In genomic region chr16:11254723-11255164, GRCm38 (mm10) we compare ENCODE assay signal across 8 mouse cellular contexts. TPM values are rescaled to one million over a fixed set of nuclear protein-coding genes. Genes with fewer than 3 reads are reported as not detected.
A peak's percentile ranks its signal among the peaks of the same experiment; 100 is the strongest.
DNase-seq lines count a peak whose midpoint lies in the region; ATAC-seq and TF ChIP-seq lines count a peak whose summit lies in the region.

No protein-coding gene starts in this region.

- no peak for DNase-seq in heart, postnatal 10 days
- peak; percentile 4 for DNase-seq in G1E (ENCODE audit: low spot score)
- no peak for DNase-seq in forebrain, postnatal 0 days
- DNase-seq in midbrain, embryonic 10.5 days (ENCODE audit: low spot score) = no peak
- no peak for DNase-seq in thymus, postnatal 4 days
- DNase-seq in kidney, postnatal 25 days = no peak
- no peak for DNase-seq in layer of hippocampus, postnatal 25 days (ENCODE audit: extremely low spot score in 1 of 2, low spot score in 1 of 2)

- peak overlapping the region; percentile 70 for H3K9ac ChIP-seq in heart, embryonic 14.5 days (ENCODE audit: low read length)
- H3K9ac ChIP-seq in forebrain, postnatal 0 days = peak overlapping the region; percentile 67

- H3K9me3 ChIP-seq in heart, embryonic 14.5 days (ENCODE audit: control insufficient read depth, low read length) = no peaks in the 10 kb centered on the region
- no peaks in the 10 kb centered on the region for H3K9me3 ChIP-seq in G1E (replicated peaks)
- H3K9me3 ChIP-seq in forebrain, postnatal 0 days (ENCODE audit: low read length) = no peaks in the 10 kb centered on the region
- no peaks in the 10 kb centered on the region for H3K9me3 ChIP-seq in midbrain, embryonic 10.5 days (replicated peaks)

- no peaks in the 10 kb centered on the region for H3K27me3 ChIP-seq in heart, embryonic 14.5 days (ENCODE audit: control insufficient read depth, insufficient read depth, low read length)
- no peaks in the 10 kb centered on the region; the same call in 1 of the 2 replicates for H3K27me3 ChIP-seq in G1E (ENCODE audit: insufficient read depth, low read length)
- no peaks in the 10 kb centered on the region for H3K27me3 ChIP-seq in forebrain, postnatal 0 days (ENCODE audit: insufficient read depth, low read length)
- no peaks in the 10 kb centered on the region for H3K27me3 ChIP-seq in midbrain, embryonic 10.5 days (ENCODE audit: low read depth, poor library complexity, severe bottlenecking)

- whole genome bisulfite sequencing in heart, embryonic 14.5 days = 21% methylated on average over 10 of the region's 10 CpGs
- WGBS in forebrain, postnatal 0 days = 15% methylated on average over 10 of the region's 10 CpGs
- 28% methylated on average over 10 of the region's 10 CpGs for WGBS in midbrain, embryonic 10.5 days

- ATAC-seq in heart, embryonic 14.5 days (ENCODE audit: insufficient number of reproducible peaks, insufficient read depth, low FRiP score, low read depth) = no peak
- no peak for ATAC-seq in G1E (ENCODE audit: extremely low read depth, insufficient number of reproducible peaks, low FRiP score, poor library complexity, severe bottlenecking)
- ATAC-seq in forebrain, postnatal 0 days = no peak

- H3K27ac ChIP-seq in heart, embryonic 14.5 days (replicated peaks in 1 of 2; ENCODE audit: control insufficient read depth in 1 of 2, insufficient read depth in 1 of 2, low read depth in 2 of 2, low read length in 2 of 2) = peak overlapping the region; percentile 77 to 88
- H3K27ac ChIP-seq in forebrain, postnatal 0 days (ENCODE audit: low read depth, low read length) = peak overlapping the region; percentile 94
- peak overlapping the region; percentile 98 for H3K27ac ChIP-seq in midbrain, embryonic 10.5 days (replicated peaks)

- H3K36me3 ChIP-seq in heart, embryonic 14.5 days (ENCODE audit: control insufficient read depth, insufficient read depth, low read length) = no peaks in the 10 kb centered on the region
- peaks cover 16% of the 10 kb centered on the region for H3K36me3 ChIP-seq in G1E (replicated peaks)
- H3K36me3 ChIP-seq in forebrain, postnatal 0 days (ENCODE audit: insufficient read depth) = no peaks in the 10 kb centered on the region
- peaks cover 2% of the 10 kb centered on the region; the same call in 1 of the 2 replicates for H3K36me3 ChIP-seq in midbrain, embryonic 10.5 days

- peak overlapping the region; percentile 54 to 86 for H3K4me3 ChIP-seq in heart, embryonic 14.5 days (ENCODE audit: control insufficient read depth in 1 of 2, insufficient read depth in 1 of 2, low read depth in 1 of 2, low read length in 2 of 2)
- peak overlapping the region; percentile 97 for H3K4me3 ChIP-seq in G1E (ENCODE audit: low read depth, low read length)
- H3K4me3 ChIP-seq in forebrain, postnatal 0 days (ENCODE audit: low read depth, low read length) = peak overlapping the region; percentile 92
- H3K4me3 ChIP-seq in midbrain, embryonic 10.5 days = peak overlapping the region; percentile 100

- H3K4me1 ChIP-seq in heart, embryonic 14.5 days (ENCODE audit: control insufficient read depth in 2 of 2, insufficient read depth in 2 of 2, low read length in 2 of 2) = peaks cover 2 to 15% of the 10 kb centered on the region in 2 experiments
- H3K4me1 ChIP-seq in G1E (ENCODE audit: insufficient read depth, low read depth, low read length) = peaks cover 12% of the 10 kb centered on the region
- H3K4me1 ChIP-seq in forebrain, postnatal 0 days (ENCODE audit: insufficient read depth) = peaks cover 12% of the 10 kb centered on the region; the same call in 1 of the 2 replicates
- H3K4me1 ChIP-seq in midbrain, embryonic 10.5 days = peaks cover 27% of the 10 kb centered on the region

- intact Hi-C loops in heart, postnatal 10 days (cut with DNase I) = loop anchor here (2.0 to 5.0 kb wide), 2 partner anchors 68 to 163 kb away; partner anchors contain the start of gene Snx29

- TF ChIP-seq CTCF in G1E (IDR thresholded peaks at IDR 0.05; ENCODE audit: low read depth, low read length) = no peak
- no peak for TF ChIP-seq CTCF in forebrain, postnatal 0 days (IDR thresholded peaks at IDR 0.05; ENCODE audit: low read depth)

- peak overlapping the region; percentile 62 for H3K4me2 ChIP-seq in heart, embryonic 14.5 days (ENCODE audit: low read length)
- H3K4me2 ChIP-seq in forebrain, postnatal 0 days (ENCODE audit: low read depth) = peak overlapping the region; percentile 49

RNA-seq across cellular contexts. Expression of gene Gspt1, which starts 0.6 kb away (rescaled TPM):
- 56.6 and 58.1 TPM in 2 replicates for polyA plus RNA-seq in heart, embryonic 14.5 days (2014; fragmentation: Nextera tagmentation; extraction: Ambion mirVana)
- total RNA-seq in heart, postnatal 10 days (2021) = 10 to 100 TPM; 75.1 to 83.5 TPM
- total RNA-seq in G1E (2014; fragmentation: Nextera tagmentation) (562 and 636 TPM in 2 replicates), G1E (2017) (115 and 135 TPM in 2 replicates)
- 196 and 274 TPM in 2 replicates for polyA plus RNA-seq in G1E (2012)
- 70.2 and 74.7 TPM in 2 replicates for total RNA-seq in forebrain, postnatal 0 days (2014; rRNA removed)
- polyA plus RNA-seq in forebrain, postnatal 0 days (2015; fragmentation: Nextera tagmentation; extraction: Ambion mirVana) = 37.8 and 46.9 TPM in 2 replicates
- 76.6 and 83.6 TPM in 2 replicates for polyA plus RNA-seq in midbrain, embryonic 10.5 days (2016; fragmentation: Nextera tagmentation; extraction: Ambion mirVana)
- total RNA-seq in layer of hippocampus, postnatal 25 days (2021) = 10 to 100 TPM; 84.3 to 89.9 TPM

RNA-seq across cellular contexts. Expression of gene Rsl1d1, which starts 51.6 kb away (rescaled TPM):
- polyA plus RNA-seq in heart, embryonic 14.5 days (2014; fragmentation: Nextera tagmentation; extraction: Ambion mirVana) = 119 and 124 TPM in 2 replicates
- total RNA-seq in heart, postnatal 10 days (2021) = 10 to 100 TPM; 56.8 to 57.4 TPM
- total RNA-seq in G1E (2014; fragmentation: Nextera tagmentation) = 229 and 276 TPM in 2 replicates
- total RNA-seq in G1E (2017) = 224 and 269 TPM in 2 replicates
- 30.1 and 44.2 TPM in 2 replicates for polyA plus RNA-seq in G1E (2012)
- total RNA-seq in forebrain, postnatal 0 days (2014; rRNA removed) = 96.1 and 96.3 TPM in 2 replicates
- polyA plus RNA-seq in forebrain, postnatal 0 days (2015; fragmentation: Nextera tagmentation; extraction: Ambion mirVana) = 157 and 175 TPM in 2 replicates
- 248 and 283 TPM in 2 replicates for polyA plus RNA-seq in midbrain, embryonic 10.5 days (2016; fragmentation: Nextera tagmentation; extraction: Ambion mirVana)
- 10 to 100 TPM; 54.1 to 55.0 TPM for total RNA-seq in layer of hippocampus, postnatal 25 days (2021)

RNA-seq across cellular contexts. Expression of gene Tnfrsf17, which starts 58.9 kb away (rescaled TPM):
- not detected in 2 replicates for polyA plus RNA-seq in heart, embryonic 14.5 days (2014; fragmentation: Nextera tagmentation; extraction: Ambion mirVana)
- total RNA-seq in heart, postnatal 10 days (2021) = not detected
- total RNA-seq in G1E (2014; fragmentation: Nextera tagmentation) (not detected in 2 replicates), G1E (2017) (not detected in 2 replicates)
- polyA plus RNA-seq in G1E (2012) = not detected in 2 replicates
- total RNA-seq in forebrain, postnatal 0 days (2014; rRNA removed) = not detected in 2 replicates
- 0.18 and 0.19 TPM in 2 replicates for polyA plus RNA-seq in forebrain, postnatal 0 days (2015; fragmentation: Nextera tagmentation; extraction: Ambion mirVana)
- 0.15 TPM in 1 of 2 replicates, not detected in the other for polyA plus RNA-seq in midbrain, embryonic 10.5 days (2016; fragmentation: Nextera tagmentation; extraction: Ambion mirVana)
- not detected for total RNA-seq in layer of hippocampus, postnatal 25 days (2021)
